Mouse (Mus musculus): ENCODE data around the gene Kcnj6. TPM values are rescaled to one million over a fixed set of nuclear protein-coding genes. Genes with fewer than 3 reads are reported as not detected.

Kcnj6 gene
- polyA plus RNA-seq, 1 experiment from 2014 or later, result 0.39 TPM

GRCm38 (mm10) chr16:94701971-94702370 lies 295.5 kb downstream of the Kcnj6 start:
- Histone ChIP-seq H3K9ac (no peak overlapping the region), H3K9me3 (no peaks in the 10 kb centered on the region), H3K4me3 (no peak overlapping the region), H3K36me3 (no peaks in the 10 kb centered on the region), H3K27ac (no peak overlapping the region), H3K4me2 (no peak overlapping the region), H3K27me3 (no peaks in the 10 kb centered on the region), H3K4me1 (no peaks in the 10 kb centered on the region)
- 83% methylated on average over 4 of the region's 4 CpGs for WGBS
- no peak for ATAC-seq (ENCODE audit: insufficient number of reproducible peaks, insufficient read depth, low FRiP score, low TSS enrichment, low read depth)

GRCm38 (mm10) chr16:94701141-94701540 lies 296.4 kb downstream of the Kcnj6 start:
- H3K27me3 ChIP-seq, result no peaks in the 10 kb centered on the region
- peaks cover 3% of the 10 kb centered on the region; the same call in 1 of the 2 replicates for H3K36me3 ChIP-seq
- no peak overlapping the region for H3K4me2 ChIP-seq
- no peak overlapping the region for H3K27ac ChIP-seq
- H3K4me1 ChIP-seq, result no peaks in the 10 kb centered on the region
- 78% methylated on average over 4 of the region's 4 CpGs for WGBS
- no peak overlapping the region for H3K9ac ChIP-seq
- H3K4me3 ChIP-seq, result no peak overlapping the region
- no peaks in the 10 kb centered on the region for H3K9me3 ChIP-seq
- ATAC-seq (ENCODE audit: insufficient number of reproducible peaks, insufficient read depth, low FRiP score, low TSS enrichment, low read depth), result no peak

Small RNA genes lying within 50 kb of the gene (microRNA-seq; reads per million reads assigned to microRNA genes)
- not detected for gene Gm22745

Measured in embryonic facial prominence, embryonic 13.5 days (tissue).